Mouse (Mus musculus) forebrain, embryonic 11.5 days (tissue): ENCODE measurements around the gene H2-Ab1. TPM values are rescaled to one million over a fixed set of nuclear protein-coding genes. Genes with fewer than 3 reads are reported as not detected.
"Not testable (repeated sequence)": the region's sequence is repeated elsewhere in the genome, so short reads cannot be mapped to it uniquely, and the experiment has no call there.

Source experiments
- ATAC-seq: fragments of 200-750 bp; cut with Nextera tagmentation; replicated peaks from 2 replicates; pipeline ENCODE4 v1.8.0; 2017; ENCODE audit warnings: moderate TSS enrichment; ENCODE audit not compliant: low FRiP score
- DNase-seq: peaks from one replicate; pipeline ENCODE4 v3.0.0-alpha.2; 2017; ENCODE audit warnings: low spot score
- H3K27ac ChIP-seq: fragments of 300-500 bp; sonication (generic); 2 replicates; pipeline ENCODE4 v1.5.1; 2014; ENCODE audit warnings: low read depth, low read length
- H3K27me3 ChIP-seq: fragments of 300-500 bp; sonication (generic); 2 replicates; pipeline ENCODE4 v1.6.1; 2014; ENCODE audit warnings: mild to moderate bottlenecking, low read length, mixed read lengths; ENCODE audit not compliant: control insufficient read depth, insufficient read depth
- H3K36me3 ChIP-seq: fragments of 300-500 bp; sonication (generic); 2 replicates; pipeline ENCODE4 v1.6.1; 2014; ENCODE audit warnings: mild to moderate bottlenecking, low read length, moderate library complexity, mixed read lengths; ENCODE audit not compliant: control insufficient read depth, insufficient read depth
- H3K4me1 ChIP-seq: fragments of 300-500 bp; sonication (generic); replicated peaks from 2 replicates; pipeline ENCODE4 v1.6.1; 2014; ENCODE audit warnings: low read length, mixed read lengths; ENCODE audit not compliant: control insufficient read depth, insufficient read depth
- H3K4me2 ChIP-seq: fragments of 300-500 bp; sonication (generic); 2 replicates; pipeline ENCODE4 v1.6.1; 2014; ENCODE audit warnings: low read depth, mild to moderate bottlenecking, low read length, moderate library complexity, mixed read lengths; ENCODE audit not compliant: severe bottlenecking
- H3K4me3 ChIP-seq: fragments of 300-500 bp; sonication (generic); 2 replicates; pipeline ENCODE4 v1.5.1; 2014; ENCODE audit warnings: low read depth, low read length
- H3K9ac ChIP-seq: fragments of 300-500 bp; sonication (generic); 2 replicates; pipeline ENCODE4 v1.6.1; 2014; ENCODE audit warnings: low read length
- H3K9me3 ChIP-seq: fragments of 300-500 bp; sonication (generic); 2 replicates; pipeline ENCODE4 v1.6.1; 2016; ENCODE audit warnings: low read length, mixed read lengths; ENCODE audit not compliant: control insufficient read depth
- WGBS: fragments of 180-500 bp; shearing (Covaris S2); extraction: QIAGEN DNeasy Blood & Tissue Kit; methylation state at CpG from one replicate; pipeline ENCODE4 v1.1.7; 2014; 5-methylcytosine and 5-hydroxymethylcytosine counted together
- polyA plus RNA-seq: library from polyadenylated mRNA; unstranded; fragments of >200 nt; fragmentation: Nextera tagmentation; extraction: Ambion mirVana; gene quantifications from 2 replicates; pipeline ENCODE4 v1.2.1, GENCODE M21; 2014

Gene H2-Ab1
- polyA plus RNA-seq, 1 experiment from 2014 or later: 3.0 TPM

DNA sequence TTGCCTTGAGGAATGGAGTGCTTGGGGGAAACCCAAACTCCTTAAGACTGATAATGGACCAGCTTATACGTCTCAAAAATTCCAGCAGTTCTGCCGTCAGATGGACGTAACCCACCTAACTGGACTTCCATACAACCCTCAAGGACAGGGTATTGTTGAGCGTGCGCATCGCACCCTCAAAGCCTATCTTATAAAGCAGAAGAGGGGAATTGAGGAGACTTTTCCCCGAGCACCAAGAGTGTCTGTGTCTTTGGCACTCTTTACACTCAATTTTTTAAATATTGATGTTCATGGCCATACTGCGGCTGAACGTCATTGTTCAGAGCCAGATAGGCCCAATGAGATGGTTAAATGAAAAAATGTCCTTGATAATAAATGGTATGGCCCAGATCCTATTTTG lies 26.5 kb upstream of the H2-Ab1 start:
- H3K27me3 ChIP-seq, H3K4me2 ChIP-seq, H3K4me3 ChIP-seq, DNase-seq, H3K4me1 ChIP-seq, H3K36me3 ChIP-seq, H3K9me3 ChIP-seq, H3K27ac ChIP-seq, ATAC-seq, H3K9ac ChIP-seq: not testable (repeated sequence)
- 97% methylated on average over 7 of the region's 9 CpGs for WGBS

DNA sequence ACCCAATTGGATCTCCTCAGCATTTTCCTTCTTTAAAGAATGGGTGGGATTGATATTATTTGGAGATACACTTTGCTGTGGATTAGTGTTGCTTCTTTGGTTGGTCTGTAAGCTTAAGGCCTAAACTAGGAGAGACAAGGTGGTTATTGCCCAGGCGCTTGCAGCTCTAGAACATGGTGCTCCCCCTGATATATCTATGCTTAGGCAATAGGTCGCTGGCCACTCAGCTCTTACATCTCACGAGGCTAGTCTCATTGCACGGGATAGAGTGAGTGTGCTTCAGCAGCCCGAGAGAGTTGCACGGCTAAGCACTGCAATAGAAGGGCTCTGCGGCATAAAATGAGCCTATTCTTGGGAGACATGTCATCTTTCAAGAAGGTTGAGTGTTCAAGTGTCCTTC lies 25.5 kb upstream of the H2-Ab1 start:
- not testable (repeated sequence) for H3K4me1 ChIP-seq, ATAC-seq, DNase-seq, H3K4me2 ChIP-seq, H3K36me3 ChIP-seq, H3K27ac ChIP-seq, H3K9ac ChIP-seq, H3K9me3 ChIP-seq, H3K27me3 ChIP-seq, H3K4me3 ChIP-seq
- WGBS: 89% methylated on average over 5 of the region's 7 CpGs

DNA sequence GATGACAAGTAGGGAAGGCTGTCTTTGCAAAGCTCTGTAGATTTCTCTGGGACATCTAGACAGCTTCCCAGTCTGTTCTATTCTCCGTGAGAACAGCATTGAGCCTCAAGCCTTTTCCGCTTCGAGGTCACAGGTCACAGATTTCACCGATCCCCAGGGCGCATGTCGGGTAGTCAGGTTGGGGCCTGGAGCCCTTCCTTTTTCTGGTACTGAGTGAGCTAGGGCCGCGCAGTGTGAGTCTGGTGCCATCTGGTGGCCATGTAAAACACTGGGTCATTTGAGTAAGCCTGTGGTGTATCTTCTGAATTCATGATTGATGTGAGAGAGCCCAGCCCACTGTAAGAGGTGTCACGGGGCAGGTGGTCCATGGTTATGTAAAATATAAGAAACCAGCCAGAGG lies 22.6 kb upstream of the H2-Ab1 start:
- H3K4me2 ChIP-seq: no peak overlapping the region
- no peaks in the 10 kb centered on the region for H3K4me1 ChIP-seq
- H3K4me3 ChIP-seq: no peak overlapping the region
- no peaks in the 10 kb centered on the region for H3K27me3 ChIP-seq
- ATAC-seq (no peak), DNase-seq (peak; percentile 59)
- H3K9me3 ChIP-seq: no peaks in the 10 kb centered on the region; the same call in 1 of the 2 replicates
- WGBS: 57% methylated on average over 9 of the region's 9 CpGs
- no peak overlapping the region for H3K9ac ChIP-seq
- no peaks in the 10 kb centered on the region for H3K36me3 ChIP-seq
- H3K27ac ChIP-seq: no peak overlapping the region

DNA sequence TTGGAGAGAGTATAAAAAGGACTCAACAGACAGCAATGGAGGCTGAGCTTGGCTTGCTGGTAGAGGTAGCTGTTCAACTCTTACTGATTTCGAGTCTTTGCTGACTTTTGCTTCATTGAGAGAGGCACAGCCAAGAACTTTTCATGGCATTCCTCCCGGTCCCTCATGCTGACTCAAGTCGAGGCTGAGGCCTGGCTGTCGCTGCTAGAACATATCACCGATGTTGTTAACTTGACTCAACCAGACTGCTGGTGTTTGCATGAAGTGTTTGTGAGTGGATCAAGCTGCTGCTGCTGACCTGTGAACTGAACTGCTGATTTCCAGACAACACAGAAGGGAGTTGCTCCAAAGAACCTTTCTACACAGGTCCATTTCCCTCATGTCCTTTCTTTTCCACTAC lies 20.8 kb upstream of the H2-Ab1 start:
- no peaks in the 10 kb centered on the region for H3K4me1 ChIP-seq
- no peak for DNase-seq
- H3K36me3 ChIP-seq: no peaks in the 10 kb centered on the region
- no peaks in the 10 kb centered on the region for H3K27me3 ChIP-seq
- no peak overlapping the region for H3K4me3 ChIP-seq
- H3K9ac ChIP-seq: no peak overlapping the region
- no peak for ATAC-seq
- H3K4me2 ChIP-seq: no peak overlapping the region
- H3K27ac ChIP-seq: no peak overlapping the region
- no peaks in the 10 kb centered on the region; the same call in 1 of the 2 replicates for H3K9me3 ChIP-seq
- WGBS: 87% methylated on average over 5 of the region's 5 CpGs

DNA sequence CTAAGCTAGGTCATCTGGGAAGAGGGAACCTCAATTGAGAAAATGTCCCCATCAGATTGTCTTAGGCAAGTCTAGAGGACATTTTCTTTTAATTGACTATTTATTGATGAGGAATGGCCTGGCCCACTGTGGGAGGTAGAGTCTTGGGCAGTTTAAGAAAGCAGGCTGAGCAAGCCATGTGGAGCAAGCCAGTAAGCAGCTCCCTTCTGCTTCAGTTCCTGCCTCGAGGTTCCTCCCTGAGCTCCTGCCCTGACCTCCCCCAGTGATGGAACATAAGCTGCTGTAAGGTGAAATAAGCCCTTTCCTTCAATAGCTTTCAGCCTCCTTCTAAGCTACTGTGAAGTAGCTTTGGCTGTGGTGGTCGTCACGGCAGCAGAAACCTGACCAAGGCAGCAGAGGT lies 19.7 kb upstream of the H2-Ab1 start:
- H3K36me3 ChIP-seq: no peaks in the 10 kb centered on the region
- DNase-seq (no peak), ATAC-seq (no peak)
- no peaks in the 10 kb centered on the region; the same call in 1 of the 2 replicates for H3K9me3 ChIP-seq
- H3K4me2 ChIP-seq: no peak overlapping the region
- no peaks in the 10 kb centered on the region for H3K27me3 ChIP-seq
- WGBS: 76% methylated on average over 3 of the region's 3 CpGs
- H3K9ac ChIP-seq: no peak overlapping the region
- no peak overlapping the region for H3K27ac ChIP-seq
- no peaks in the 10 kb centered on the region for H3K4me1 ChIP-seq
- H3K4me3 ChIP-seq: no peak overlapping the region

DNA sequence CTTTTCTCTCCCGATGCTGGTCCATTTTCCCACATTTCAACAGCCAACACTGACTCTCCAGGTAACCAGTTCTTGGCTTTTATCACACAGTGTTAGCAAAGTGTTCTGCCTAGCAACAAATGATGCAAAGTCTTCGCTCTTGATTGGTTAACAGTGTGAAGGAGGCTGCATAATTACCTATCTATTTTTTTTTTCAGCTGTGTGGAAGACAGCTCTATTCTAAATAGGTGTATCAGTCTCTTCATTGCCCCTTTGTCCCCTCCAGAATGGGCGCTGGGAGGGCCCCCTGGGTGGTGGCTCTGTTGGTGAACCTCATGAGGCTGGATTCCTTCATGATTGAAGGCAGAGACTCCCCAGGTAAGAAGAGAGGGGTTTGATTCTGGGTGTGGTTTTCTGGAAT lies 18.8 kb upstream of the H2-Ab1 start, which contains the start of gene H2-Ob:
H2-Ob (plus strand) TSS at position 198 of the 400 bp plus-strand sequence.
- Histone ChIP-seq H3K9me3 (no peaks in the 10 kb centered on the region), H3K27ac (no peak within 1 kb of the TSS), H3K4me1 (no peaks in the 10 kb centered on the region), H3K27me3 (no peaks in the 10 kb centered on the region), H3K4me3 (no peak within 1 kb of the TSS), H3K36me3 (no peaks in the 10 kb centered on the region), H3K9ac (no peak within 1 kb of the TSS), H3K4me2 (no peak within 1 kb of the TSS)
- DNase-seq: no peak
- no peak for ATAC-seq
- WGBS: 63% methylated on average over 3 of the region's 3 CpGs

DNA sequence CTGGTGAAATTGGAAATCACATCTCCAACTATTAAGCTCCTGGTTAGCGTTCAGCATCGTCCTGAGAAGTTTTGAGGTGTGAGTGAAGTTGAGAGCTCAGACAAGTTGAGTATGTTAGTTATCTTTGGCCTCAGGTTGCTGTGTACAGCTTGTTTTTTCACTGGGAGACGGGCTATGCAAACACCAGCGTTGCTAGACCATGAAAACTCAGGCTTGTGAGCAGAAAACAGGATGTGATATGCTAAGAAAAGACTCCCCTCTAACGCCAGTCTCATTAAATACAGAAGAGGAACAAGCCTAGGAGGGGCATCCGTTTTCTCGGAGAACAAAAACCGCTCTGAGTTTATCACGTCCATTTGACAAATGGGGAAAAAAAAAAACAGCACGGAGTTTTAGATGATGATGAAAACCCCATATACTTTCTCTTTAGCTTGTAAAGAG lies 17.9 kb upstream of the H2-Ab1 start:
- 78% methylated on average over 10 of the region's 10 CpGs for whole genome bisulfite sequencing
- no peaks in the 10 kb centered on the region for H3K27me3 ChIP-seq

DNA sequence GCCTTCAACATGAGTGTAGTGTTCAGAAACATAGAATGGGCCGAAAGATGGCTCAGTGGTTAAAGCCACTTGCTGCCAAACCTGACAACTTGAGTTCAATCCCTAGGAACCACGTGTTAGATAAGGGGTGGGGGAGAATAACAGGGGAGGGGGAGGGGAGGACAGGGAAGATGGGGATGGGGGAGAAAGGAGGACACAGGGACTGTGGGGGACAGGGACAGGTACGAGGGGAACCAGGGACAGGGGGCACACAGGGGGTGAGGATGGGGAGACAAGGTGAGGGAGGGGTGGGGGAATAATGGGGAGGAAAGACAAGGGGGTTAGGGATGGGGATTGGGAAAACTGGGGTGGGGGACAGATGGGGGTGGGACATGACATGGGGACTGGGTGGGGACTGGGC lies 17.1 kb upstream of the H2-Ab1 start:
- no peaks in the 10 kb centered on the region for H3K4me1 ChIP-seq
- no peak for ATAC-seq
- H3K4me3 ChIP-seq: no peak overlapping the region
- H3K4me2 ChIP-seq: no peak overlapping the region
- 64% methylated on average over 3 of the region's 3 CpGs for WGBS
- no peaks in the 10 kb centered on the region for H3K27me3 ChIP-seq
- H3K9me3 ChIP-seq: no peaks in the 10 kb centered on the region
- H3K27ac ChIP-seq: no peak overlapping the region
- no peak overlapping the region for H3K9ac ChIP-seq
- DNase-seq: no peak
- no peaks in the 10 kb centered on the region for H3K36me3 ChIP-seq

More for the DNA sequence above, 17.9 kb upstream of the H2-Ab1 start:
- Histone ChIP-seq H3K4me1 (no peaks in the 10 kb centered on the region), H3K9me3 (no peaks in the 10 kb centered on the region), H3K36me3 (no peaks in the 10 kb centered on the region), H3K4me2 (no peak overlapping the region), H3K4me3 (no peak overlapping the region), H3K27ac (no peak overlapping the region), H3K9ac (no peak overlapping the region)
- no peak for ATAC-seq
- no peak for DNase-seq

DNA sequence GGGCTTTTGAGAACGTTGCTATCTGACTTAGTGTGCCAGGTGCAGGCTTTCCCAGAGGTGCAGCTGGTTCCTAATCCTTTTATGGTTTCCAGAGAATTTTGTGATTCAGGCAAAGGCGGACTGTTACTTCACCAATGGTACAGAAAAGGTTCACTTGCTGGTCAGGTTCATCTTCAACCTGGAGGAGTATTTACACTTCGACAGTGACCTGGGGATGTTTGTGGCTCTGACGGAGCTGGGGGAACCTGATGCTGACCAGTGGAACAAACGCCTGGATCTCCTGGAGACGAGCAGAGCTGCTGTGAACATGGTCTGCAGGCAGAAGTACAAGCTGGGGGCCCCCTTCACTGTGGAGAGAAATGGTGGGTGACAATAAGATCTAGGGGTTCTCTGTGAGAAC lies 16.6 kb upstream of the H2-Ab1 start:
- H3K27ac ChIP-seq: no peak overlapping the region
- H3K9ac ChIP-seq: no peak overlapping the region
- DNase-seq (peak; percentile 23), ATAC-seq (no peak)
- no peaks in the 10 kb centered on the region for H3K4me1 ChIP-seq
- H3K4me2 ChIP-seq: no peak overlapping the region
- 86% methylated on average over 6 of the region's 6 CpGs for WGBS
- H3K27me3 ChIP-seq: no peaks in the 10 kb centered on the region
- H3K9me3 ChIP-seq: no peaks in the 10 kb centered on the region
- H3K4me3 ChIP-seq: no peak overlapping the region
- H3K36me3 ChIP-seq: no peaks in the 10 kb centered on the region
